Mouse (Mus musculus) T-helper 1 cell (primary cell): ENCODE data around the gene Gm10647.

Experiments used
- in situ Hi-C: fragments of 300-600 bp; cut with MboI, MseI; formaldehyde crosslinking; loops from one replicate; pipeline ENCODE4 v1.15.1; 2025; ENCODE audit warnings: high pct_unique_total_duplicates

Gm10647 gene

GRCm38 (mm10) chr9:66846822-66847221 lies 50.0 kb downstream of the Gm10647 start:
- in situ Hi-C loops = no loop called here
